Comparison of ENCODE assay signal across 9 mouse cellular contexts in the genomic region with DNA sequence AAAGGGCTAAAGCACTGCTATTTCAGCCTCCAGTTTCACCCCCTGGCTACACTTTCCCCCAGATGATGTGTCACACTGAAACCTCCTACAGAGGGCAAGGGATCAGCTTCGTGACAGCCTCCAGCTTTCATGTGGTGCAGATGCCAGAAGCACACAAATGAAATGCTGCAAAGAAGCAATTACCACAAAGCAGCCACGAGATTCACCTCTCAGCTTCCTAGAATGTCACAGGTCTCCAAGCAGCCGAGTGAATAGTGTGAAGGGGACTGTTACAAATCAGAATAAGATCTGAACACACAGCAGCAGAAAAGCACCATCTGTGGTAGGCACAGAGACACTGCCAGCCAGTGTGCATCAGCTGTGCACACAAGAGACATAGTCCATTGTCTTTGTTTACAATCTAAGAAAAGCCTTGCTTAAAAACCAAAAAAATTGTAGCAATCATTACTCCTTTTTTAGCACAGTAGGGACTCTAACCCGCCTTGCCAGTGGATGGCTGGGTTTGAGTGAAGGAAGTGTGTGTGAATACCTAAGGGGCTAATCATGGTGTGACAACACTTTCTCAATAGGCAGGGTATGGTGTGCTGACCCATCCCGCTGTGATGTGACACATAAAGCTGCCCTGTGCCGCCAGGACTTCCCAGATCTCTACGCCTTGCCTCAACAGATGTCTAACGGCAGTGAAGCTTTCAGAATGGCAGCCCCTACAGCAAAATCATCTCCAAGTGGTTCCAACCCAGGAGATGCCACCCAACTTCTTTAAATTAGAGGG. TPM values are rescaled to one million over a fixed set of nuclear protein-coding genes. Genes with fewer than 3 reads are reported as not detected.
DNase-seq lines count a peak whose midpoint lies in the region; ATAC-seq and TF ChIP-seq lines count a peak whose summit lies in the region.
"Had no signal": no experiment of that assay in that cellular context is flagged by ENCODE, and none has a peak within 500 bp of the region (broad histone marks: within the 10 kb centered on the region; RNA-seq: fewer than 3 reads in every experiment).

No protein-coding gene starts in this region.

- peak; percentile 70; the same call in 1 of the 2 replicates for ATAC-seq in cerebellum, adult (ENCODE audit: insufficient number of reproducible peaks, low FRiP score, low TSS enrichment)
- ATAC-seq in Patski: peak; percentile 71
- ATAC-seq in forebrain, embryonic 12.5 days (ENCODE audit: low FRiP score): peak; percentile 77
- no peak for ATAC-seq in stomach, embryonic 14.5 days (ENCODE audit: insufficient number of reproducible peaks, insufficient read depth, low FRiP score, low read depth)

- POLR2A ChIA-PET in Patski (lab: Charles Lee): interaction anchor here (0.6 to 2.1 kb wide), 2 partner anchors 13 to 24 kb away, joined by 3 to 9 read pairs; no protein-coding TSS in a partner anchor

- no peak for DNase-seq in cerebellum, adult 11 months
- peak; percentile 57 for DNase-seq in Patski (ENCODE audit: low read depth, low spot score)
- peak; percentile 49 for DNase-seq in lung, postnatal 36 days
- DNase-seq in right cerebral cortex, postnatal 25 days: no peak
- no peak for DNase-seq in layer of hippocampus, postnatal 10 days (ENCODE audit: low spot score in 2 of 2)

- no peak for TF ChIP-seq CTCF in Patski (IDR thresholded peaks at IDR 0.05)

- CTCF ChIA-PET in Patski (lab: Charles Lee): interaction anchor here (0.8 to 2.7 kb wide), 7 partner anchors 8 to 32 kb away, joined by 3 to 17 read pairs (median 4); a partner anchor contains a TSS

- H3K27me3 ChIP-seq in Patski: no peaks in the 10 kb centered on the region
- 0 out of 2 replicates have a peak, but pooled peaks cover 16% of the 10 kb centered on the region for H3K27me3 ChIP-seq in forebrain, embryonic 12.5 days
- H3K27me3 ChIP-seq in stomach, embryonic 14.5 days (ENCODE audit: control insufficient read depth, insufficient read depth, low read length): no peaks in the 10 kb centered on the region

- in situ Hi-C loops in Patski (cut with MboI; ENCODE audit: low pct_unique_long_range_greater_than_20kb): no loop called here

- no peak overlapping the region for H3K4me3 ChIP-seq in forebrain, embryonic 12.5 days (replicated peaks)
- no peak overlapping the region for H3K4me3 ChIP-seq in stomach, embryonic 14.5 days (ENCODE audit: low read depth, low read length)
- H3K4me3 ChIP-seq: erythroblast, embryonic 14.5 days had no signal

- no peak overlapping the region for H3K9ac ChIP-seq in forebrain, embryonic 12.5 days
- H3K9ac ChIP-seq in stomach, embryonic 14.5 days (replicated peaks; ENCODE audit: low read depth, low read length): no peak overlapping the region

- 13% methylated on average over 8 of the region's 8 CpGs for WGBS in forebrain, embryonic 12.5 days
- 26% methylated on average over 8 of the region's 8 CpGs for WGBS in stomach, embryonic 14.5 days

- H3K36me3 ChIP-seq in forebrain, embryonic 12.5 days (replicated peaks): no peaks in the 10 kb centered on the region
- no peaks in the 10 kb centered on the region for H3K36me3 ChIP-seq in stomach, embryonic 14.5 days (ENCODE audit: control insufficient read depth, insufficient read depth, low read length)

- H3K4me2 ChIP-seq in forebrain, embryonic 12.5 days: peak overlapping the region; percentile 13; the same call in 1 of the 2 replicates
- H3K4me2 ChIP-seq in stomach, embryonic 14.5 days (replicated peaks; ENCODE audit: low read depth, low read length): no peak overlapping the region

- peak overlapping the region; percentile 84 for H3K27ac ChIP-seq in forebrain, embryonic 12.5 days
- peak overlapping the region; percentile 44; the same call in 1 of the 2 replicates for H3K27ac ChIP-seq in stomach, embryonic 14.5 days (ENCODE audit: low read length)

- H3K4me1 ChIP-seq in forebrain, embryonic 12.5 days: peaks cover 27% of the 10 kb centered on the region
- peaks cover 30% of the 10 kb centered on the region for H3K4me1 ChIP-seq in stomach, embryonic 14.5 days (ENCODE audit: control insufficient read depth, insufficient read depth, low read length)

- H3K9me3 ChIP-seq in forebrain, embryonic 12.5 days: no peaks in the 10 kb centered on the region
- no peaks in the 10 kb centered on the region for H3K9me3 ChIP-seq in stomach, embryonic 14.5 days (ENCODE audit: control insufficient read depth, low read depth, low read length)

RNA-seq across cellular contexts. Expression of a gene that starts 14.5 kb away (rescaled TPM):
- 27.3 TPM for polyA plus RNA-seq in Patski (2021)
- polyA plus RNA-seq in forebrain, embryonic 12.5 days (2016; fragmentation: Nextera tagmentation; extraction: Ambion mirVana): 28.2 and 29.1 TPM in 2 replicates
- polyA plus RNA-seq in stomach, embryonic 14.5 days (2014; fragmentation: Nextera tagmentation; extraction: Ambion mirVana): 15.2 and 16.8 TPM in 2 replicates
- total RNA-seq in layer of hippocampus, postnatal 10 days (2021): 100 to 1,000 TPM; 123 to 131 TPM

RNA-seq across cellular contexts. Expression of a gene that starts 36.6 kb away (rescaled TPM):
- 0.05 TPM for polyA plus RNA-seq in Patski (2021)
- 5.6 and 7.9 TPM in 2 replicates for polyA plus RNA-seq in forebrain, embryonic 12.5 days (2016; fragmentation: Nextera tagmentation; extraction: Ambion mirVana)
- polyA plus RNA-seq in stomach, embryonic 14.5 days (2014; fragmentation: Nextera tagmentation; extraction: Ambion mirVana): 8.1 and 9.9 TPM in 2 replicates
- total RNA-seq in layer of hippocampus, postnatal 10 days (2021): 10 to 100 TPM in 1 of 2 experiments, 1 to 10 TPM in 1; 8.7 to 11.4 TPM

RNA-seq across cellular contexts. Expression of a gene that starts 51.1 kb away (rescaled TPM):
- 1.4 TPM for polyA plus RNA-seq in Patski (2021)
- 9.5 and 9.6 TPM in 2 replicates for polyA plus RNA-seq in forebrain, embryonic 12.5 days (2016; fragmentation: Nextera tagmentation; extraction: Ambion mirVana)
- polyA plus RNA-seq in stomach, embryonic 14.5 days (2014; fragmentation: Nextera tagmentation; extraction: Ambion mirVana): 6.4 and 6.5 TPM in 2 replicates
- total RNA-seq in layer of hippocampus, postnatal 10 days (2021): 1 to 10 TPM; 3.0 to 3.3 TPM

Comparison
In these comparisons a context has a peak if more than half of its experiments do, and no peak if none do; other contexts are left out.
1. DNase-seq: peak in Patski (single experiment) and lung, postnatal 36 days (single experiment); none in cerebellum, adult 11 months (single experiment), right cerebral cortex, postnatal 25 days (single experiment) and layer of hippocampus, postnatal 10 days (0 of 2).